Mouse (Mus musculus) kidney, adult 9 months (tissue): ENCODE results near the gene Uchl5.

Experiments
- DNase-seq: peaks from one replicate; pipeline ENCODE4 v3.0.0; 2022

The Uchl5 gene

DNA sequence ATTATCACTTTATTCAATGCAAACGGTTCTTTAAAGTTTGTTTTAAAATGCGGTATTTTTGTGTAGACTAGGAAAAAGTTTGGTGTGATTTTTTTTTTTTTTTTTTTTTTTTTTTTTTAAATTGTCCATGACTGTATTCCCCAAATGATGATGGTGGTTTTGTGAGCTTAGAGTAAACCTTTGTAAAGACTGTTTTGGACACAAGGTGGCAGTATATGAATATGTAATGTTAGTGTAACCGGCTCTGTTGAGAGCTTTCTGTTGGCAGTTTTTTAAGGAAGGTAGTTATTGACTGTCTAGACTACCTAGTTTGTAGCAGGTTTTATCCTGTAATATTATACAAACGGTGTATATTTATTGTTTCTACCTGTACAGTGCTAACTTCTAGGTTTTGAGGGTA is 26.5 kb downstream of the Uchl5 start:
- DNase-seq, result peak; percentile 80

DNA sequence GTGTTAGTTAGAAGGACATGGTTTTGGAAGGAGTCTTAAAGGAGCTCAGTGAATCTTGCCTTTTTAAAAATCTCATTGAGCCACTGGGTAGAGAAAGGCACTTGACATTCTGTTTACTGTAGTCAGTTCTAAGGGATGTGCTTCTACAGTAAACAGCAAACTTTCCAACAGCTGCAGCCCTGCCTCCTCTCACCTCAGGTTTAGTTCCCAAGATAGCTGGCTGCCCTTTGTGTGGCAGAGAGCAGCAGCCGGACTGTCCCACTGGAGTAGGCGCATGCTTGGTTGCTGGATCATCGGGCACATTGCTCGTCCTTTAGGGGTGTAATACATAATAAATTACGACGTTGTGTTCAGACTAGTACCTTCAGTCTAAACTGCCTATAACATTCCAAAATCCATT is 32.0 kb downstream of the Uchl5 start:
- no peak for DNase-seq

DNA sequence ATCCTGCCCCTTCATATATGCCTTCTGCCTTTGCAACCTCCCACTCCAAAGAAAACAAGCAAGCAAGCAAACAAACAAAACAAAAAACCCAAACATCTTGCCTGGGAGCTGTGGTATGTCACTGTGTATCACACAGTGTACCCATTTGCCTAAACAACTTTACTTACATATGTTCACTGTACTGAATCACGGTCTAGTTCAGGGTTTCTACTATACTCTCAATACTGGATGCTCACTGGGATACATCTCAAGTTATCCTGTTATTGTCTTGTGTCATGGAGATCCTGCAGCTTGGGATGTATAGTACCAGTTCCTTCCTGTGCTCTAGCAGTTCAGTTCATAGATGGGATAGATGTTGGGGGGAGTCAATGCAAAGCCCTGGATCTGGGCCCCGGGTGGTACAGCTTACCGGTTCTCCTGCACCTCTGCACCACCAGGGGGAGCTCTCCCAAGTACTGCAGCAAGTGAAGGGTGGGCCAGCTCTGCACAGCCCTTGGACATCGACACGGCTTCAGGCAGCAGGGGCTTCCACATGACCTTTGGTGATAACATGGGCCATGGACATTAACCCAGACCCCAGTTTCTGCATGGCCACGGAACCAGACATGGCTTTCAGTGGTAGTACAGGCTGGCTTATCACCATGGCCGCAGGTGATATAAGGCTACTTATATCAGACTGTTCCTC is 36.7 kb downstream of the Uchl5 start:
- peak; percentile 69 for DNase-seq

DNA sequence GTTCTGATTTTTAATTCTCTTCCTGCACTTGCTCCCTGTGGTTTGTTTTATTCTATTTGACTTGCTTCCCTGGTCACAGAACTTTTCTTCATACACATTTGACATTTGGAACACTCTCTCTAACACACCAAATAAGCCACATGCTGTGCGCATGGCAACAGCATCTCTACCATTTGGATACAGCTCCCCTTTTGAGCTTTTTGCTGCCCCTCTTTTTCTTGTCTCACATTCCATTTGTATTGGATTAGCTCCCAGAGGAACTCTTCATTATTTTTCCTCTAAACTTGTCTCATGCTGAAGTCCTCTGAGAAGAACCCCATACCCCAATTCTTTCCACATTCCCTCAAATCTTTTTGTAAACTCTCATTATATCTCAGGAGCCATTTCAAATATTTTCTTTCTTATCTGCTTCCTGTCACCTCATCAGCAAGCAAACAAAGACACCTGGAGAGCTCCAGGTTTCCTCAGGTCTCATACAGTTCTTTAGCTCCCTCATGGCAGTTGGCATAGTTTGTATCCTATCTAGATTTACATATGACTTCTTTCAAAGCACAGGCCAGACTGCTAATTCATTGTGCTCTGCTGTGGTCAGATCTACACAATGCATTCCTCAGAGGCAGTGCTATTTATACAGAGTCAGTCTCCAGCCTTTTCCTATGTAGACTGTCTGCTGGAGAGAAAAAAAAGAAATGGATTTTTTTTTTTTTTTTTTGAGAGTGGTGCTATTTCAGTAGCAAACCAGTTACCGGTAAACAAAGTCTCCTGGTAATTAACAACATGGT is 43.2 kb downstream of the Uchl5 start:
- DNase-seq, result no peak

DNA sequence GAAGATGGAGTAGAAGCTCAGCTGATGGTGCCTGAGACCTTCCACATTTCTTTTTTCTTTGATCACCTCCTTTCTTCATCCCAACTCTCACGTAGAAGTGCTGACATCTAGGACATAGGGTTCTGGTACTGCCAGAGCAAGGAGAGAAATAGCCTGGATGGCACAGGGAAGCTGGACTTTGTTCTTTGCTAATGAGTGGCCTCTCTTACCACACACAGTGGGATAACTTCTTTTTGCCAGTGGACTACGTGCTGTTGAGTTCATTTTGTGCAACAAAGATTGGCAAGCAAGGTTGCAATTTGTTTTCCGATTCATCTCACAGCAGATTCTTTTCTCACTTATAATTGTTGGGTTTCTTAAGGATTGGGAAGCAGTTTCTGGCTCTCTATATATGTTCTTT is 45.6 kb downstream of the Uchl5 start:
- no peak for DNase-seq

DNA sequence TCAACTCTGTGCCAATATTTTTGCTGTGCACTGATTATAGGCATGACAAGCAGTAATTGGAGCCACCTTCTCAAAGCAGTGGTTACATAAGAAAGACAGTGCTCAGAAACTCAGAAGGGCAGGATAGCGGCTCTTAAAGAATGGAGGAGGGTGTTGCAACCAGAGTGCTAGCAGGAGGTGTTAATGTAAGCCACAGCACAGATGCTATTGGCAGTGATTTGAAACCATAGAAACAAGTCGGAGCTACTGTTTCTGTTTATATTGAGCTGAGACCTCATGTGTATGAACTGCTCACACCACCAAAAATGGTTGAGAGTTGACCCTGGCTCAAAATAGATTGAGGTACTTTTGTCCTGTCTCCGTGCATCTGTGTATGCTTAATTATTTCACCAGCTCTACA is 53.6 kb downstream of the Uchl5 start:
- DNase-seq, result no peak

DNA sequence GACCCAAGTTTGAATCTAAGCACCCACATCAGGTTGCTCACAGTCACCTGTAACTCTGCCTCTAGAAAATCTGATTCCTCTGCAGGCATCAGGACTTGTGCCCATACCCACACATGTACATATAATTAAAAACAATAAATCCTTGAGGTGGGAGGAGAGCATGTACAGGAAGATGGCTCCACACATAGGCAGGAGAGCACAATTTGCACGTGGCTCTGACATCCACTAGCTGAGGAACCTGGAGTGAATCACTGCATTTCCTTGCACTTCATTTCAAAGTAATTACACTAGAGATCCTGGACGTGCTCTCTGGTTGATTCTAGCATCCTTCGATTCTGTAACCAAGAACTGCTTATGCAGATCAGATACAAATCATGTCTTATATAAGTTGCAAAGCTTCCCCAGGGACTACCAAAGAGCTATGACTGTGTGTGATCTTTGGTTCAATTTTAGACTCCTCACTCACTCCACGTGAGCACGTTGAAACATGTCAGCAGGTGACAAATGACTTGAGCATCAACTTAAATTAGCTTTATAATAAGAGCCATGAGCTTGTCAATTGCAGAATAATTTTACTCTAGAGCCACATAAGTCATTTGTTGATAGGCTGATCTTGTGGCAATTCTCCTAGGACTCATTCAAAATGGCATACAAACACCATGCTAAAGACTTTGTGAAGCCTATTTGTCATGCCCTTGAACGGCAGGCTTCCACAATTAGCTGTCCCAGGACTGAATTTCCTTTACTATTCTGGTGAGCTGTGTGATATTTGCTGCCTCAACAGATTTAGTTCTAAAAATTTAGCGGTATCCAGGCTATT is 59.5 kb downstream of the Uchl5 start:
- DNase-seq, result no peak

DNA sequence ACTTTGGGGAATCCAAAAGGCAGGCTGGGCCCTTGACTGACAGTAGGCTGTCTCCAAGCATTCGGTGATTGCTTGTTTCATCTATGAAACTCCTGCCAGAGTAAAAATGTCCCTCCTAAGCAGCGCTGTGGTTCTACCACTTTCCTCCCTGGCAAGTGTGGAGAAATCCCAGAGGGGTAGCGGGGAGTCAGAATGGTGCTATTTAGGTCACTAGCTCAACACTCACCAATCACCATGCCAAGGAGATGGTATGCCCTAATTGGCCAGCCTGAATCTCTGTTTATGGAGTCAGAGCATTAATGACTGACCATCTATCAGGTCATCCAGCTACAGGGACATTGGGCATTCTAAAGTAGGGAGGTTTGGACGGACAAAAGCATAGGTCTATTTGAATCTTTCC is 60.6 kb downstream of the Uchl5 start:
- DNase-seq, result no peak

DNA sequence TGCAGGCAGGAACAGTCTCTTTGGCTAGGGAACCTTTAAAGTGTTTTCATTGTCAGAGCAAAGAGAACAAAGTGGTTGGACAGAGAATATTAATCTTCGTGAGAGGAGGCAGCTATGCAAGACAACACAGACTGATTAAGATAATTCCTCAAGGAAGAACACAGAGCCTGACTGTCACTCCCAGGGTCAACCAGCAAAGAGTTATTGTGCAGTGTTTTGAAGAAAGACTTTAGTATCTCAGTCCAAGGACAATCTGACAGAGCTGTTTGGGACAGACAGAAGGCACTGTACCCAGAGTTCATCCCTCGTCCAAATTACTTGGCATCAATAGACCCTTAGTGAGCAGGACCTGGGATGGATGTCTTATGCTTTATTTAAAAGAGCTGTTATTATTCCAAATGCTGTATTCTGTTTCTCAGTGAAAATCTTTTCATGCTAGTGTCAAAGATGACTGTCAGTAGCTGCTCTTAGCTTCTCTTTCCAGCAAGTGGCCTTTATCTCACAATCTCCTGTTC is 61.9 kb downstream of the Uchl5 start:
- DNase-seq, result no peak

DNA sequence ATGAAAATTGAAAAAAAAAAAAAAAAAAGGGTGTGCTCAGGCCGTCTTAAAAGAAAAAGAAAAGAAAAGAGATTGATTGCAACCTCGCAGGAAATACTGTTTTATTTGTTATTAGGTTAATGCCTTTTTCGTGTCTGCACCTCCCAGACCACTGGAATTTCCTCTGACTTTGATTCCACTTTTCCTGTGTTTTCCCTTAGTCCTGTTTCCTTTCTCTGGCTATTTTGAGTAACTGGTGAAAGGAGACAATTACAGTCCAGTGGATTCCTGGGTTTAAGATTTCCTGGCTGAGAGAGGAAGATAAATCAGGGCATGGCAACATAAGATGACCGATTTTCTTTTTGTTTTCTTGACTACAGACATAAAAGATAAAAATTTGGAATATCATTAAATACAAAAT is 75.3 kb downstream of the Uchl5 start:
- DNase-seq, result peak; percentile 19

DNA sequence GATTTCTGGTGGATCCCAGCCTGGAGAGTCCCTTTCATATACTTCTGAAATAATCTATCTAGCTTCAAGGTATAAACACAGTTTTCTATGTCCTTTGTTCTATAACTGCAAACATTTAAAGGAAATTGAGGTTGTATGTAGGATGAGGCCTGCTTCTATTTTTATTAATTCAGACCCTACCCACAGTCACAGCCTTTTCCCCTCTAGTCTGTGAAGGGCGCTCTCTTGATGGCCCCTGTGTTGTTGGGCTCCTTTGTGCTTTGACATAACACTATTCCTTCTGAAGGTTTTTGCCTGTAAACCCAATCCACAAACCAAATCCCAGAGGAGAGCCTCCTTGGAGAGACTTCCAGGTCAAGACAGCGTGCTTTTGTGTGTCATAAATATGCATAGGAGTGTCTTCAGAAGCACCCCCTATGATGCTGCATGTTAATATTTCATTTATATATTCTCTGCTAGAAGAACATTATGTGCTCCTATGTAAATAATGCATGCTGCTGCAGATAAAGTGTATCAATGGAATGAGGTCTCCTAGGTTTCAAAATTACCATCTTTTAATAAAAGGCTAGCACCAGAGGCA is 75.8 kb downstream of the Uchl5 start:
- no peak for DNase-seq

DNA sequence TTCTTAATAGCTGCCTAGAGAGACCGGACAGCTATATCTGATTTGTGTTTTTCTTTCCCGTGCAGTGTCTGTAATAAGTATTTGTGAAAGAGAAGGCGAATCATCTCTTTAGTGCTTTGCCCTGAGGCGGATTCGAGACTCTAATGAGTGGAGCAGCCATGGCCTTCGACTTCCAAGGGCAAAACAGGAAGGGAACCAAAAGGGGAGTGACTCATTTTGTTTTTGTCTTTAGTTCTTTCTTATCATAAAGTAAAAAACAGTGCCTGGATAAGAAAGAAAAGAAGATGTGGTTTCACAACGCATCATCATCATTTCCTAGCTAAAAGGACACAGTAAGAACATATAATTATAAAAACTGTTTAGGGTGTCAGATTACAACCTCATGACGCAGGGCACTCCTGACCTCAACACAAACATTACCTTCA is 76.6 kb downstream of the Uchl5 start:
- DNase-seq, result no peak

DNA sequence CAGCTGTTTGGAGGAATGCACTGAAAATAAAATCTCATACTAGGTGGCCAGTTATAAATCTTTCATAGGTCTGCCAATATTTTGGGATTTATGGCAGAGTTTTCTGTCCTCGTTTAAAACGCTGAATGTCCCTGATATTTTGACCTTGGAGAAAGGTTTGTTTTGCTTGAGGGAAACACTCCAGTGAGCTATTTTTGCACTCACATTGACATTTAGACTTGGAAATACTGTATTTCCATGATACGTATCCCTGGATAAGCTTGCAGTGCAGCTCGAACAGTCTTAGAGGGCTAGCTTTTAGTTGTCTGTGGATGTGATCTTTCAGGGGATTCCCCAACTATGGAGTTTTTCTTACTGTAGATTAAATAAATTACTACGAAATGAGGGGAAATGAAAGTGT is 78.6 kb downstream of the Uchl5 start:
- no peak for DNase-seq
